Mouse (Mus musculus): ENCODE results near the gene Lrrc42.
A peak's percentile ranks its signal among the peaks of the same experiment; 100 is the strongest.

- TF ChIP-seq ZNF384 (IDR thresholded peaks at IDR 0.05; ENCODE audit: low read depth, low read length) (no peak), POLR2AphosphoS5 (IDR thresholded peaks at IDR 0.05; ENCODE audit: borderline replicate concordance, low read depth, low read length) (no peak), POLR2A (IDR thresholded peaks at IDR 0.05; ENCODE audit: control insufficient read depth in 1 of 2, insufficient read depth in 1 of 2, low read depth in 1 of 2, low read length in 2 of 2, poor library complexity in 1 of 2) (no peak; a peak in 1 of 4 replicates), TCF12 (IDR thresholded peaks at IDR 0.05; ENCODE audit: low read depth, low read length) (peak; percentile 92), MAFK (IDR thresholded peaks at IDR 0.05; ENCODE audit: borderline replicate concordance, low read depth, low read length) (no peak), MEF2A (IDR thresholded peaks at IDR 0.05; ENCODE audit: extremely low read depth, insufficient replicate concordance, low read depth, low read length, poor library complexity, severe bottlenecking) (no peak), ZC3H11A (IDR thresholded peaks at IDR 0.05; ENCODE audit: low read depth, low read length) (no peak), GATA1 (IDR thresholded peaks at IDR 0.05; ENCODE audit: low read depth, low read length) (peak; percentile 89), CTCF (IDR thresholded peaks at IDR 0.05 in 2 of 3, conservative IDR thresholded peaks at IDR 0.05 in 1 of 3; ENCODE audit: control insufficient read depth in 1 of 3, insufficient read depth in 1 of 3, low read depth in 2 of 3, low read length in 3 of 3, poor library complexity in 1 of 3, severe bottlenecking in 1 of 3) (peak in 2 of 3 experiments; percentile 38; a peak in 5 of 6 replicates), E2F4 (IDR thresholded peaks at IDR 0.05; ENCODE audit: borderline replicate concordance, low read depth, low read length) (no peak)
Observed at GRCm38 (mm10) chr4:107217574-107217973, 35.8 kb downstream of the Lrrc42 start.

All from MEL (cell line).